Mouse (Mus musculus): Measurements from ENCODE around the gene Mt3.
A peak's percentile ranks its signal among the peaks of the same experiment; 100 is the strongest.
"Not testable (repeated sequence)": the region's sequence is repeated elsewhere in the genome, so short reads cannot be mapped to it uniquely, and the experiment has no call there.

Gene Mt3

DNA sequence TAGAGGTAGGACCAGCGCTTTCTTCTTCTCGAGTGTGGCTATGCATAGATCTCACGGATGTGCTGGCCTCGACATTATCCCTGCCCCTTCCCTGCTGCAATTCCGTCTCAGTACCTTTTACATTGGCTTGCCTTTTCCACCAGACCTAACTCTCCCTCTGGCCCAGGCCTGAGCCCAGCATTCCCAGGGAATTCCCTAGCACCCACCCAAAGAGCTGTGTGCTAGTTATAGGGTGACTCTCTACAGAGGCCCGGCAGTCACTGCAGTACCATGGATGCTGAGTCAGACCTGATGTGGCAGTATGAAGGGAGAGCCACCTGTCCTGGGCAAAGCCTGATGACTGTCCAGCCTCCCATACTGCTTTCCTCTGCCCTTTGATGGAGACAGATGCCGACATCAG lies 1.0 kb downstream of the Mt3 start:
- DNase-seq, result no peak

DNA sequence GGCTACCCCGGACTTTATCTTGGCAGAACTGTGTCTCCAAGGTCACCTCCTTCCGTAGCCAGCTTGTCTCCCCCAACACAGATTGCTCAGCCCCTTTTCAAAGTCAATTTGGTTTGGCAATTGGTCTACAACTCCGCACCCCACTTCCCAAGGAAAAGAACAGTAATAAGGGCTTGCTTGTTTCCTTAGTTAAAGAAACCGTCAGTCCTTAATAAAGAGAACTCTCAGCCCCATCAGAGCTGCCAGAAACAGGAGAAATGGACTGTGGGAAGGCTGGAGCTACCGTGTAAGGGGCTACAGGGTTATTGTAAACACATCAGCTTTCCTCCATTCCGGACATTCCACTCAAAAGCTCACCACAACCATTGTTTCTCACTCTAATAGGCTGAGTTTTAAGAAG lies 2.1 kb downstream of the Mt3 start:
- DNase-seq, result no peak

DNA sequence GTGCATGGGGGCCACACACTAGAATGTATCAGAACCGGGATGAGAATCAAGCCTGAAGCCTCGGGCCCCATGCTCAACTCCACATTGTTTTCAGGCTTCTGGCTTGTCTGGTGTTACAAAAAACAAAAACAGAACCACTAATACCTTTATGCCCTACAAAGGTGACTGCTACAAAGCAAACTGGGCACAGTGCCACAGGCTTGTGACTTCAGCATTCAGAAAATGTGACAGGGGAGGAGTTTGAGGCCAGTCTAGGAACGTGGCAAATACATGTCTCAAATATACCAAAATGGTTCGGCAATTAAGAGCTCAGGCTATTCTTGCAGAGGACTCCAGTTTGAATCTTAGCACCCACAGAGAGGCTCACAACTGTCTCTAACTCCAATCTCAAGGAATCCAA lies 3.7 kb downstream of the Mt3 start:
- DNase-seq, result no peak

DNA sequence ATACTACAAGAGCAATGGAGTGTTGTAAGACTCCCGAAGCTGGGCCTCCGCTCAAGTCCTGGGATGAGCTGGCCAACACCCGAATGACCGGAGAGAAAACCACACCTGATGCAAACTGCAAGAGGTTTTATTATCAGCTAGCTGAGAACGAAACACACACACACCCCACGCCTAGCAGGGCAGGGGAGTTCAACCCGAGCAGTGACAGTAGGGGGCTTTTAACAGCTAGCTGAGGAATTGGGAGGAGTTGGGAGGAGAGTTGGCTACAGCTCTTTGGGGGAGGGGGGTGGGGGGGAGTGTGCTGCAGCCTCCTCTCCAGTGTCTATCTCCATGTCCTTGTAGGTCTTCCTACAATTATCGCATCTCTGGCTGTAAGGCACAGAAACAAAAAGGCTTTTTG lies 13.4 kb downstream of the Mt3 start:
- DNase-seq, result not testable (repeated sequence)

DNA sequence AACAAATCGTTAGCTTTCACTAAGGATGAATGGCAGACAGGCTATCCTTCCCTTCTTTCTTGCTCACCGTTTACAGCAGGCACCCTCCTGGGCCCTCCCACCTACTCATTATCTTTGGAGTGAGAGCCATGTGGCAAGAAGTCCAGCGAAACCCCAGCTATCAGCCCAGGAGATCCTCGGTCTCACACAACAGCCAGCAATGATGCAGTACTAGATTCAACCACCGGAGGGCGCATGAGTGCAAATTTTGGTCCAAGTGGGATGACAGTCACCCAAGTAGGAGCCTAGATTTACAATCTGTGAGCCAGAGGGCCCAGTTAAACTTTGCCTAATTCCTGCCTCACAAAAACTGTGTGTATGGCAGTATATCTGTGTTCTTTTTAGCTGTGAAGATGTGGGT lies 14.8 kb downstream of the Mt3 start:
- DNase-seq, result peak; percentile 82

DNA sequence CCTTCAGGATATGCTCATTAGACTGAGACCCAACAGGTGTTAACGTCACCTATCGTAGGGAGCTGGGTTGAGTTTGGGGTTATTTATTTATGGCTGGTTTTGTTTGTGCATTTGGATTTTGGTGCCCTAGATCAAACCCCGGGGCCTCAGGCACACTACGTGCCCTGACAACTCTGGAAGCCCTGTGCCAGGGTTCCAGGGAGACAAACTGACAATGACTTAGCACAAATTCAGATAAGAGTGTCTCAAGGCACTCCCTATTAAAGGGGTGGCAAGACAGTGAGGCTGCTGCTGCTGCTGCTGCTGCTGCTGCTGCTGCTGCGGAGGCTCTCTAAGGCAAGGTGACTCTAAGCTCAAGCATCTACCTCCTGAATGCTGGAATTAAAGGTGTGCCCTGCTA lies 17.1 kb downstream of the Mt3 start:
- DNase-seq, result no peak

GRCm38 (mm10) chr8:94171321-94171755 lies 18.9 kb downstream of the Mt3 start:
- no peak for DNase-seq

- no peak for DNase-seq
These were observed 19.8 kb downstream of the Mt3 start, which contains the start of gene Mt2 for GRCm38 (mm10) chr8:94172075-94172808. TSS of gene Mt2 (plus strand) at chr8:94172664.

- DNase-seq, result peak; percentile 61
These were observed 20.7 kb downstream of the Mt3 start for GRCm38 (mm10) chr8:94172809-94173732.

DNA sequence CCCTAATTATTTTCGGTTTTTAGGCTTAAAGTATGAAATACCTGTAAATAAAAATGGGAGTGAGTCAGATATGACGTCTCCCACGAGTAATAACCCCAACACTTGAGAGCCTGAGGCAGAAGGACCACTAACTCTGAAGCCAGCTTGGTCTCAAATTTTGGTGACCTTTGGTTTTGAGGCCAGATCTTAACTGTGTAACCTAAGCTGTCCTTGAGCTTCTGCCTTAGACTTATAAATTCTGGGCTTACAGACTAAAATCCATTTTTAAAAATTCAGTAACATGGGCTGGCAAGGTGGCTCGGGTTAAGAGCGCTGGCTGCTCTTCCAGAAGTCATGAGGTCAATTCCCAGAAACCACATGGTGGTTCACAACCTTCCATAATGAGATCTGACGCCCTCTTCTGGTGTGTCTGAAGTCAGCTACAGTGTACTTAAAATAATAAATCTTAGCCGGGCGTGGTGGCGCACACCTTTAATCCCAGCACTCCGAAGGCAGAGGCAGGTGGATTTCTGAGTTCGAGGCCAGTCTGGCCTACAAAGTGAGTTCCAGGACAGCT lies 21.5 kb downstream of the Mt3 start:
- no peak for DNase-seq

DNA sequence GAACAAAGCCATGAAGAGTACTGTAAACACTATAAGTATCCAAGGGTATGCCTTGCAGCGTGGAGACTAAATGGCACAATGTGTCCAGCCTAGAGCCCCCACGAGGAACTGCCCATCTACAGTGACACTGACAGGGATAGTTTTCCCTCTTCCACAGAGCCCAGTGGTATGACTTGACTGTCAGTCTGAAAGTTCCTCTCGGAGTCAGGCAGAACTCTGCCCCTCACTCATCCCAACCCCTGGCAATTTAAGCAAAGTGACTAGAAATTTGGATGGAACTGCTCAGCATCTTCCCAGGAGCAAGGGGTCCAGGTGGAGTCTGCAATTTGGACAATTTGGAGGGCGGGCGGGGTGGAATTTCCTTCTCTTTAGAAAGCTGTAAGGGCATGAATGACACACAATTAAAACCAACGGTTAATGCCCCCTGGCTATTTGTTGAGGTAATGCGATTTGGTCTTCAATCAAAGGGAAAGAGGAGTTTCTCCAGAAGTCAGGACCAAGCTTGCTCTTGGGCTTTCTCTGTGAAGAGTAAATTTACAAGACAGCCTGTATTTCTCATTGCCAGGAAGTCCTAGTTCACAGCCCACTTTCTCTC lies 22.3 kb downstream of the Mt3 start:
- no peak for DNase-seq

DNA sequence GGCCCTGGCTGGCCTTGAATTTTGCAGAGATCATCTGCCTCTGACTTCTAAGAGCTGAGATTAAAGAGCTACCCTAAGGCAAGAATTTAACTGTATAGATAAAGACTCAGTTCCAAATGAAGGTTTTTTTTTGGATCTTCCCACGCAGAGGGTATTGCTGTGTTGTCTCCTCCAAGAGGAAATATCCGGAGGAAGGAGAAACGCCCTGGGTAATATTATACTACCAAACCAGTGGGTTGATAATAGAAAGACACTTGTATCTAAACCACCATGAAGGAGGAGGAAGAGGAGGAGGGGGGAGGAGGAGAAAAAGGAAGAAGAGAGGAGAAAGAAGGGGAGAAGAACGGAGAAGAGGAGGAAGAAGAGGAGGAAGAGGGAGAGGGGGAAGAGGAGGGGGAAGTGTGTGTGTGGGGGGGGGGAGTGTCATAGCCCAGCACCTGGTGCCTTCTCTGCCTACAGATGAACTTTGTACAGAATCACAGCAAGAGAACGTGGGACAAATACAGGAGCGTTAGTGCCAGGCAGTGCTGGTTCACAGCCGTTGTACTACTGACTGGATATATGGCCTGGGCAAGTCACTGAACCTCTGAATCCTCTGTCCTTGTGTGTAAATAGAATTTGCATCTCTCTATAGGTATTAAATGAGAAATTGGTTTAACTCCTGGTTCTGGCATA lies 25.4 kb downstream of the Mt3 start:
- DNase-seq, result no peak

- DNase-seq, result no peak
These were observed 26.7 kb downstream of the Mt3 start, which contains the start of gene Mt1 for GRCm38 (mm10) chr8:94178857-94179712. TSS of gene Mt1 (plus strand) at chr8:94179082.

GRCm38 (mm10) chr8:94179713-94180560 lies 27.5 kb downstream of the Mt3 start:
- no peak for DNase-seq

DNA sequence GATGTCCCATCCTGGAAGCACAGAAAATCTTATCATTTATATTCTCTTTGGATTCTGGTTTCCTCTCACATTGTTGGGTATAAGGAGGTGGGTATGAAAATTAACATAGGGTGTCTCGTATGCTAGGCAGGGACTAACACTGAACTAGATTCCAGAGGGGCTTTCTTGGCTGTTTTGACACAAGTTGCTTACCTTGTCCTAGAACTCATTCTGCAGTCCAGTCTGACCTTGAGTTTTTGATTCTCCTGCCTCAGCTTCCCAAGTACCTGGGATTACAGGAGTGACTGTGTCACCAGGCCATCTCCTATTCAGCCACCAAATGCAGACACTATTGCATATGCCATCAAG lies 28.1 kb downstream of the Mt3 start:
- no peak for DNase-seq

DNA sequence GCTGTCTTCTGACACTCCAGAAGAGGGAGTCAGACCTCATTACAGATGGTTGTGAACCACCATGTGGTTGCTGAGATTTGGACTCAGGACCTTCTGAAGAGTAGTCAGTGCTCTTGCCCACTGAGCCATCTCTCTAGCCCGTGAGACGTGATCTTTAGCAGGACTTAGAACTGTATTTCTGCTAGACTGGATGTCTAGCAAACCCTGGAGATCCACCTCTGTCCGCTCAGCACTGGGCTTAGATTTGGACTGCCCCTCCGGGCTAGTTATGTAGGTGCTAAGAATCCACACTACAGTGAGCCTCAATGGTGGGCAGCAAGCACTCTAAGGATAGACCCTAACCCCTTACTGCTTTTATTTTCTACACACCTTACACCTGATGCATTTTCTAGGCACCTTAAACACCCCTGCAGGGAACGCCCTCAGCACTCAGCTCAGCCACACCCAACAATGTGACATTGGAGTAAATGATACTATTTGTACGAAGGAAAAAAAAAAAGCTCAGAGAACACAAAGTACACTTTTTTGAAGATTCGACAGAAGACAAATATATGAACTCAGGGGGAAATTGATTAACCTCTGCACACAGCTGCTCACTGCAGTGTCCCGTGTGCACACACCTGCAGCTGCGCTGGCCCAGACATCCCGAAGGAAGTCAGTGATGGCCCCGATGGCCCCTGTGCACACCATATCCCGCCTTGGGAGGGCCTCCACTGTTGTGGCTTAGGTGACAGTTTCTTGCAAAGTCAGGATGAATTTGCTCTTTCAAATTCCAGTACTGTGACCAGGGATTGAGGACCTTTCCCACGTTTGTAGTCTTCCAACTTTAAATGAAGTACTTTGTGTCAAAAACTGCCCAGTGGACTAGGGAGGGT lies 29.9 kb downstream of the Mt3 start:
- DNase-seq, result no peak

DNA sequence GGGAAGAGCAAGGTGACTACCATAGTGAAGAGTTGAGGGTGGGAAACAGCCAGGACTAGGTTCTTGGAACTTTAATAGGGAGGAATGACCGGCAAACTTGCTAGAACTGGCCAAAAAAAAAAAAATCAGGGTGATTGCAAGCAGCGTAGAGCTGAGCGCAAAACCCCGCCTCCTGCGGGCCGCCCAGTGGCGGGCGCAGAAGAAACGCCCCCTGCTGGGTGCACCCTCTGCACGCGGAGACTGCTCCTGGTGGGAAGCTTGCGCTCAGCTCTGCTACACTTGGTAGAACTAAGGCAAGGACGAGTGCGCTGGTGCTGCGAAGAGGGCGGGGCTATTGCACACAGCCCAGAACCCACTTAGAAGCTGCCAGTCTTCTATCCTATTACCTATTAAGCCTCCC lies 30.7 kb downstream of the Mt3 start:
- peak; percentile 74 for DNase-seq

DNA sequence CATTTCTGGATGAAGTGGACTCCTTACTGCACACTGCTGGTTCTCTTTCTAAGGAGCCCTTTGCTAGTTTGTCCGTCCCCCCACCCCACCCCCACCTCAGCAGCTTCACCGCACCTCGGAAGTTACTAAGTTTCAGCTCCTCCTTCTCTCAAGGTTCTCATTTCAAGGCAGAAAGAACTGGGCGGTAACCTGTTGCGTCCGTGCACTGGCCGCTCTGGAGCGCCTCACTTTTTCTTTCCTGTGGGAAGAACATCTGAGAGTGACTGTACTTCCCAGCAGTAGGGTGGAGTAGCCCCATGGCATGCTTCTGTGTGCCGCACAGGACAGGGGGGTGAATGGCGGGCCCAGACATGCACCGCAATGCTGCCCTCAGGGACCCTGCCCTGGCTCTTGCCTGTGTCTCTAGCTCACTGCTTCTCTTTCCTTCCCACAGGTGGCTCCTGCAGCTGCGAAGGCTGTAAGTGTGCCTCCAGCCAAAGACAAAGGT lies 32.0 kb downstream of the Mt3 start:
- no peak for DNase-seq

- DNase-seq, result no peak
These were observed 33.4 kb downstream of the Mt3 start for GRCm38 (mm10) chr8:94185791-94186190.

DNA sequence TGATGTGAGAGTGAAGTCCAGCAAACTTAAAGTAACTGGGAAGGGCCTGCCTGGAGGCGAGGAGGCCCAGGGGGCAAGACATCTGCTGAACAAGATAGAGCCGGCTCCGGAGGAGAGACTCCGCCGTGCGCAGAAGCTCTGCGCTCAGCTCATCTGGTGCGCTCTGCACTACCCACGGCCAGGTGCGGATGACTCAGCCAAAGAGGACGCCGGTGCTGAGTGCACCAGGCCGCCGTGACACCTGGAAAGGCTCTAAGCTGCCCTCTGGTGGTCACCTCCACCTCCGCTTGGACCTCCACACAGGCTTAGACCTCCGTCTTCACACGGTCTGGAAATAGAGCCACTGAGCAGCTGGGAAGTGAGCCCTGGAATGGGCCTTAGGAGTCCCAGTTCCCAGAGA lies 34.1 kb downstream of the Mt3 start:
- peak; percentile 87 for DNase-seq

Measured in thymus, postnatal 14 days (tissue).